9 mouse cellular contexts compared by ENCODE assay signal in the genomic region with DNA sequence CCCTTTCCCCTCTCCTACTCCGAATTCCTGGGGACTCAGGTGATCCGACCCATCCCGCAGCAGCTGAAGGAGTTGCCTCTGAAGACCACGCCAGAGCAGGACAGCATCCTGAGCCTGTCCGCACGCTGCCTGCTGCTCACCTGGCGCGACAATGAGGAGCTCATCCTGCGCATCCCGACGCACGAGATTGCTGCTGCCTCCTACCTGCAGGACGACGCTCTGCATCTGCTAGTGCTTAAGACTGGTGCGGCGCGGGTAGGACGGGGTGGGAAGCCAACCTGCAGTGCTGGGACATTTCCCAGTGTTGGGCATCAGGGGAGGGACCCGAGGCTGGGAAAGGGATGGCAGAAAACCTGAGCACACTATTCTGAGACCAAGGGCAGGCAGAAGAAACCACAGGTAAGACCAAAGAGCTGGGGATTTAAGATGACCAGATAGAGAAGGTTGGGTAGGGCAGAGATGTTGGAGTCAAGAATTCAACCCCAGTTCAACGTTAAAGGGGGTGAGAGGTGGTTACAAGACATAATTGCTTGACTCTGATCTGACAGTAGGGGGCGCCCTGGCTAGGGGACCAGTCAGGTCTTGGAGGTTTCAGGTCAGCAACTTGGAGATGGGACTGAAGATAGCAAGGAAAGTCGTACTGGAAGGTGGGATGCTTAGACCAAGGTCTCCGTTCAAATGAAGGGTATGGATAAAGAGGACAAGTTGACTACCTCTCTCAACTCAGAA. TPM values are rescaled to one million over a fixed set of nuclear protein-coding genes. Genes with fewer than 3 reads are reported as not detected.
DNase-seq lines count a peak whose midpoint lies in the region; ATAC-seq and TF ChIP-seq lines count a peak whose summit lies in the region.
"Had no signal": no experiment of that assay in that cellular context is flagged by ENCODE, and none has a peak within 500 bp of the region (broad histone marks: within the 10 kb centered on the region; RNA-seq: fewer than 3 reads in every experiment).

No protein-coding gene starts in this region.

- DNase-seq in gastrocnemius, adult 2 months: no peak
- no peak for DNase-seq in gastrocnemius, postnatal 14 days
- DNase-seq in CH12.LX (ENCODE audit: extremely low read depth): no peak
- DNase-seq in cerebellum, adult 9-11 months: peak; percentile 59
- peak; percentile 37 for DNase-seq in neural tube, embryonic 10.5 days (ENCODE audit: extremely low spot score, low spot score)
- no peak for DNase-seq in ovary, adult 18-20 months (ENCODE audit: low spot score)
- no peak for DNase-seq in frontal cortex, postnatal 36 days (ENCODE audit: low spot score in 2 of 2)

- TF ChIP-seq CTCF in gastrocnemius, adult 2 months (IDR thresholded peaks at IDR 0.05): peak; percentile 59
- TF ChIP-seq CTCF in CH12.LX (conservative IDR thresholded peaks at IDR 0.05 in 1 of 2, IDR thresholded peaks at IDR 0.05 in 1 of 2; ENCODE audit: low read depth in 2 of 2, low read length in 2 of 2): peak; percentile 36 to 54; a peak in 3 of 4 replicates
- peak; percentile 59 for TF ChIP-seq CTCF in intestine, postnatal 0 days (IDR thresholded peaks at IDR 0.05; ENCODE audit: low read depth)

- WGBS in intestine, postnatal 0 days: 16% methylated on average over 23 of the region's 23 CpGs

- TF ChIP-seq EP300 in CH12.LX (IDR thresholded peaks at IDR 0.05; ENCODE audit: low read length): no peak

- H3K27ac ChIP-seq in gastrocnemius, adult 2 months: peak overlapping the region; percentile 38; the same call in 1 of the 2 replicates
- H3K27ac ChIP-seq in CH12.LX (ENCODE audit: insufficient read depth, low read depth): no peak overlapping the region
- no peak overlapping the region for H3K27ac ChIP-seq in intestine, postnatal 0 days (ENCODE audit: low read depth, low read length)

- peaks cover 86% of the 10 kb centered on the region for H3K27me3 ChIP-seq in CH12.LX (replicated peaks)
- H3K27me3 ChIP-seq in intestine, postnatal 0 days (replicated peaks; ENCODE audit: control insufficient read depth, insufficient read depth, low read length): peaks cover 56% of the 10 kb centered on the region

- H3K9me3 ChIP-seq in CH12.LX (replicated peaks; ENCODE audit: low read length): no peaks in the 10 kb centered on the region
- H3K9me3 ChIP-seq in intestine, postnatal 0 days (ENCODE audit: control insufficient read depth): no peaks in the 10 kb centered on the region

- ATAC-seq in intestine, postnatal 0 days: peak; percentile 18; the same call in 1 of the 2 replicates

- no peak overlapping the region for H3K4me2 ChIP-seq in CH12.LX (ENCODE audit: insufficient read depth, low read depth, poor library complexity, severe bottlenecking)
- H3K4me2 ChIP-seq in intestine, postnatal 0 days (replicated peaks; ENCODE audit: low read depth): no peak overlapping the region

- in situ Hi-C loops in CH12.LX (cut with MboI; ENCODE audit: low pct_ligation_motif_present, low pct_unique_long_range_greater_than_20kb, low sequenced_read_pairs): no loop called here

- intact Hi-C loops in gastrocnemius, adult 2 months (cut with DNase I): no loop called here
- intact Hi-C loops in gastrocnemius, postnatal 14 days (cut with DNase I; ENCODE audit: low total_unique reads): no loop called here

- peaks cover 1% of the 10 kb centered on the region in 2 experiments for H3K4me1 ChIP-seq in CH12.LX (ENCODE audit: control insufficient read depth in 1 of 2, insufficient read depth in 2 of 2)
- no peaks in the 10 kb centered on the region for H3K4me1 ChIP-seq in intestine, postnatal 0 days (replicated peaks; ENCODE audit: control insufficient read depth, insufficient read depth, low read length)

- H3K79me2 ChIP-seq in CH12.LX (replicated peaks; ENCODE audit: control insufficient read depth, extremely low read depth, insufficient read depth, poor library complexity, severe bottlenecking): no peaks in the 10 kb centered on the region

- no peaks in the 10 kb centered on the region for H3K36me3 ChIP-seq in CH12.LX (replicated peaks in 1 of 2; ENCODE audit: control insufficient read depth in 1 of 2, insufficient read depth in 1 of 2, low read length in 1 of 2)
- H3K36me3 ChIP-seq in intestine, postnatal 0 days (ENCODE audit: control insufficient read depth, insufficient read depth): no peaks in the 10 kb centered on the region

- peak; percentile 9 for TF ChIP-seq RAD21 in CH12.LX (IDR thresholded peaks at IDR 0.05; ENCODE audit: low read depth, low read length)

- dilution Hi-C loops in CH12.LX (cut with MboI; ENCODE audit: extremely low pct_ligation_motif_present, extremely low pct_unique_long_range_greater_than_20kb, low sequenced_read_pairs): no loop called here

- H3K9ac ChIP-seq in CH12.LX (ENCODE audit: insufficient read depth, low read depth): no peak overlapping the region
- H3K9ac ChIP-seq in intestine, postnatal 0 days (ENCODE audit: low read depth, low read length): no peak overlapping the region

- H3K4me3 ChIP-seq in gastrocnemius, adult 2 months: peak overlapping the region; percentile 30; the same call in 1 of the 2 replicates
- H3K4me3 ChIP-seq in CH12.LX (replicated peaks in 1 of 3; ENCODE audit: low read depth in 2 of 3, low read length in 2 of 3, poor library complexity in 1 of 3): no peak overlapping the region
- H3K4me3 ChIP-seq in intestine, postnatal 0 days (ENCODE audit: low read depth, low read length): no peak overlapping the region

- no peak for TF ChIP-seq POLR2A in CH12.LX (IDR thresholded peaks at IDR 0.05; ENCODE audit: low read depth, low read length)

TF ChIP-seq in CH12.LX, 34 proteins besides CTCF, POLR2A, EP300 and RAD21:
- TF ChIP-seq TBP (conservative IDR thresholded peaks at IDR 0.05; ENCODE audit: low read depth, low read length): no peak
- peak; percentile 26; the same call in 1 of the 2 replicates for TF ChIP-seq SMC3 (IDR thresholded peaks at IDR 0.05; ENCODE audit: low read depth, low read length)

RNA-seq across cellular contexts. Expression of gene Ccm2l, which starts 5.2 kb away (rescaled TPM):
- 1 to 10 TPM; 4.5 to 6.9 TPM for total RNA-seq in gastrocnemius, adult 2 months (2021)
- 1 to 10 TPM; 5.9 to 9.1 TPM for total RNA-seq in gastrocnemius, postnatal 14 days (2021)
- total RNA-seq in CH12.LX (2012; rRNA removed) (not detected in 2 replicates), CH12.LX (2014; rRNA removed) (not detected in 2 replicates)
- polyA plus RNA-seq in CH12.LX (2012; ENCODE audit: insufficient read length, low read depth): not detected in 2 replicates
- polyA plus RNA-seq in intestine, postnatal 0 days (2015; fragmentation: Nextera tagmentation; extraction: Ambion mirVana): 1.5 and 1.7 TPM in 2 replicates

RNA-seq across cellular contexts. Expression of gene Hck, which starts 37.3 kb away (rescaled TPM):
- under 1 TPM; 0.20 to 0.45 TPM for total RNA-seq in gastrocnemius, adult 2 months (2021)
- under 1 TPM; 0.60 to 0.76 TPM for total RNA-seq in gastrocnemius, postnatal 14 days (2021)
- total RNA-seq in CH12.LX (2012; rRNA removed) (0.08 and 0.17 TPM in 2 replicates), CH12.LX (2014; rRNA removed) (0.68 and 0.78 TPM in 2 replicates)
- 0.60 and 0.63 TPM in 2 replicates for polyA plus RNA-seq in CH12.LX (2012; ENCODE audit: insufficient read length, low read depth)
- polyA plus RNA-seq in intestine, postnatal 0 days (2015; fragmentation: Nextera tagmentation; extraction: Ambion mirVana): 3.4 and 3.5 TPM in 2 replicates

RNA-seq across cellular contexts. Expression of gene Xkr7, which starts 39.3 kb away (rescaled TPM):
- not detected for total RNA-seq in gastrocnemius, adult 2 months (2021)
- under 1 TPM in 1 of 2 experiments, not detected in 1; 0.37 TPM for total RNA-seq in gastrocnemius, postnatal 14 days (2021)
- not detected in 2 replicates for total RNA-seq in CH12.LX (2012; rRNA removed)
- not detected in 2 replicates for total RNA-seq in CH12.LX (2014; rRNA removed)
- not detected in 2 replicates for polyA plus RNA-seq in CH12.LX (2012; ENCODE audit: insufficient read length, low read depth)
- not detected in 2 replicates for polyA plus RNA-seq in intestine, postnatal 0 days (2015; fragmentation: Nextera tagmentation; extraction: Ambion mirVana)
- total RNA-seq: heart, adult 18-20 months had no signal

RNA-seq across cellular contexts. Expression of gene Pdrg1, which starts 55.7 kb away (rescaled TPM):
- total RNA-seq in gastrocnemius, adult 2 months (2021): 10 to 100 TPM; 73.6 to 91.5 TPM
- total RNA-seq in gastrocnemius, postnatal 14 days (2021): 10 to 100 TPM; 56.8 to 65.5 TPM
- total RNA-seq in CH12.LX (2012; rRNA removed) (50.9 and 65.1 TPM in 2 replicates), CH12.LX (2014; rRNA removed) (24.5 and 26.1 TPM in 2 replicates)
- polyA plus RNA-seq in CH12.LX (2012; ENCODE audit: insufficient read length, low read depth): 54.9 and 56.4 TPM in 2 replicates
- polyA plus RNA-seq in intestine, postnatal 0 days (2015; fragmentation: Nextera tagmentation; extraction: Ambion mirVana): 47.0 and 50.3 TPM in 2 replicates

Comparison
In these comparisons a context has a peak if more than half of its experiments do, and no peak if none do; other contexts are left out.
1. DNase-seq: peak in cerebellum, adult 9-11 months (single experiment) and neural tube, embryonic 10.5 days (single experiment); none in gastrocnemius, adult 2 months (single experiment), gastrocnemius, postnatal 14 days (single experiment), CH12.LX (single experiment), ovary, adult 18-20 months (single experiment) and frontal cortex, postnatal 36 days (0 of 2).
2. RNA of gene Ccm2l, which starts 5.2 kb away (total RNA-seq): 5.9 to 9.1 TPM in gastrocnemius, postnatal 14 days and 4.5 to 6.9 TPM in gastrocnemius, adult 2 months; not detected in CH12.LX; every median in the first group is over 4 times any median in the second.
3. Peak in every context shown above with its lines, with median percentiles within 50 percentile points of each other: CTCF ChIP-seq.